Mouse (Mus musculus): Measurements from ENCODE around the gene Fgfr2. TPM values are rescaled to one million over a fixed set of nuclear protein-coding genes. Genes with fewer than 3 reads are reported as not detected.
"Not testable (repeated sequence)": the region's sequence is repeated elsewhere in the genome, so short reads cannot be mapped to it uniquely, and the experiment has no call there.

The Fgfr2 gene
- polyA plus RNA-seq, 1 experiment from 2014 or later: 24.1 TPM

DNA sequence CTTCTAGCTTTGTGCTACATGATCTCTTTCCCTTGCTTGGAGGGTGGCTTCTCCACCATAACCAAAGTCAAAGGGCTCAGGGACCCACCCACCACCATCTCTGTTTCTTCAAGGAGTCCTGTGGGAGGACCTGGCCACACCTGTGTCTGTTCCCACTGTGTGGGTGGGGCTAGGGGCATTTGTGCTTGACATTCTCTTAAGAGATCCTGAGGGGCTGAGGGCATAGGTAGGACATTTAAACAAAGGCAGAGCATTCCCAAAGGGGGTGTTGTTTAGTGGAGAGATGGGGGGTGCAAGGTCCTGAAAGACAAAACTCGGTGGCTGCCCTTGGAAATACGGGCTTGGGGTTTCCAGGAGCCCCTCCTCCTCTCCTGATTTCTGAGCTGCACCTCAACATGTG is 2522.6 kb downstream of the Fgfr2 start:
- no peak for ATAC-seq
- no peak overlapping the region for H3K4me3 ChIP-seq (ENCODE audit: low read length)
- H3K4me1 ChIP-seq (ENCODE audit: control insufficient read depth, insufficient read depth, low read depth, low read length): no peaks in the 10 kb centered on the region
- H3K9me3 ChIP-seq (ENCODE audit: control insufficient read depth, low read length): no peaks in the 10 kb centered on the region
- no peak overlapping the region for H3K27ac ChIP-seq (ENCODE audit: low read depth, low read length)
- no peak overlapping the region for H3K4me2 ChIP-seq (ENCODE audit: low read length)
- H3K27me3 ChIP-seq (replicated peaks; ENCODE audit: control insufficient read depth, insufficient read depth, low read length): no peaks in the 10 kb centered on the region
- H3K9ac ChIP-seq (ENCODE audit: low read depth, low read length): no peak overlapping the region
- 94% methylated on average over 2 of the region's 2 CpGs for WGBS
- H3K36me3 ChIP-seq (ENCODE audit: control insufficient read depth, insufficient read depth, low read length): no peaks in the 10 kb centered on the region

- Histone ChIP-seq H3K4me1 (ENCODE audit: control insufficient read depth, insufficient read depth, low read depth, low read length) (no peaks in the 10 kb centered on the region), H3K4me3 (ENCODE audit: low read length) (no peak overlapping the region), H3K36me3 (ENCODE audit: control insufficient read depth, insufficient read depth, low read length) (no peaks in the 10 kb centered on the region), H3K9me3 (ENCODE audit: control insufficient read depth, low read length) (no peaks in the 10 kb centered on the region), H3K9ac (ENCODE audit: low read depth, low read length) (no peak overlapping the region), H3K4me2 (ENCODE audit: low read length) (no peak overlapping the region), H3K27ac (ENCODE audit: low read depth, low read length) (no peak overlapping the region), H3K27me3 (replicated peaks; ENCODE audit: control insufficient read depth, insufficient read depth, low read length) (no peaks in the 10 kb centered on the region)
- no peak for ATAC-seq
- 95% methylated on average over 3 of the region's 3 CpGs for WGBS
These were observed 2523.1 kb downstream of the Fgfr2 start for GRCm38 (mm10) chr7:130600074-130600473.

GRCm38 (mm10) chr7:130597546-130597945 is 2525.6 kb downstream of the Fgfr2 start:
- no peak for ATAC-seq
- no peaks in the 10 kb centered on the region for H3K27me3 ChIP-seq (replicated peaks; ENCODE audit: control insufficient read depth, insufficient read depth, low read length)
- H3K4me1 ChIP-seq (ENCODE audit: control insufficient read depth, insufficient read depth, low read depth, low read length): no peaks in the 10 kb centered on the region
- H3K9me3 ChIP-seq (ENCODE audit: control insufficient read depth, low read length): no peaks in the 10 kb centered on the region
- WGBS: 44% methylated on average over 6 of the region's 6 CpGs
- H3K4me2 ChIP-seq (ENCODE audit: low read length): no peak overlapping the region
- H3K27ac ChIP-seq (ENCODE audit: low read depth, low read length): 0 out of 2 replicates have a peak overlapping the region, but pooled peaks have one; percentile 9
- H3K36me3 ChIP-seq (ENCODE audit: control insufficient read depth, insufficient read depth, low read length): no peaks in the 10 kb centered on the region
- H3K9ac ChIP-seq (ENCODE audit: low read depth, low read length): no peak overlapping the region
- no peak overlapping the region for H3K4me3 ChIP-seq (ENCODE audit: low read length)

DNA sequence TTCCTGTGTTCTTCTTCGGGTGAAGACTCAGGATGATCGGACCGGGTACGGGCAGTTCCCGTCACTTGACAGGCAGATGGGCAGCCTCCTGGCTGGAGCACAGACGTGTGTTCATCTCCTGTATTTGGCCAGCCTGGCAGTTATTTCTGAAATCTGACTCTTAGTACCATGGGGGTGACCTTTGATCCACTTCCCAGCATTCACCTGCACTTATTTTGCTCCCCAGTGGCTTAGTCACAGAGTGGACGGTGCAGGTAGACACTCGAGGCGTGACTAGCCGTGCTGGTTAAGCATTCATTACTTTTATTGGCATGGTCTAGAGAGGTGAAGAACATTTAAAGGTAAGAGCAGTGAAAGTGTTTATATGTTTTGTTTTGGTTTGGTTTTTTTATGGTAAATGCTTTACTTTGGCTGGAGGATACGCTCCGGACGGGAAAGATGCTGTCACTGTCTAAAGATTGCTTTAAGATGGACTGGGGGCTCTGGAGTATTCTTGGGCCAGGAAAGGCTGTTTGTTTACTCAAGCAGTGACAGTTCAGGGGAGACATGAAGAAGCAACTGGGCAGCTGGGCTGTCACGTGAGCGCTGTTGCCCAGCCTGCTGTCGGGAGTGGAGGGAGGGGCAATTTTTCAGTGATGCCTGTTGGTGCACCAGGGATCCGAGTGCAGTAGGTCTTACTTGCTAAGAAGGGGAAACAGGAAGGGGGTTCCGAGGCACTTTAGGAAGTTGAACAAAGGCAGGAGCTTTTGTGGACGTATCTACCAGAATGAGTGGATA is 2526.9 kb downstream of the Fgfr2 start:
- not testable (repeated sequence) for H3K9ac ChIP-seq (ENCODE audit: low read depth, low read length); H3K4me1 ChIP-seq (ENCODE audit: control insufficient read depth, insufficient read depth, low read depth, low read length); H3K4me3 ChIP-seq (ENCODE audit: low read length); ATAC-seq; H3K9me3 ChIP-seq (ENCODE audit: control insufficient read depth, low read length); H3K36me3 ChIP-seq (ENCODE audit: control insufficient read depth, insufficient read depth, low read length); H3K27ac ChIP-seq (ENCODE audit: low read depth, low read length); H3K4me2 ChIP-seq (ENCODE audit: low read length); H3K27me3 ChIP-seq (replicated peaks; ENCODE audit: control insufficient read depth, insufficient read depth, low read length)
- 44% methylated on average over 9 of the region's 19 CpGs for WGBS

- WGBS: 30% methylated on average over 6 of the region's 11 CpGs
- not testable (repeated sequence) for H3K27ac ChIP-seq (ENCODE audit: low read depth, low read length); H3K9ac ChIP-seq (ENCODE audit: low read depth, low read length); H3K4me2 ChIP-seq (ENCODE audit: low read length); H3K27me3 ChIP-seq (replicated peaks; ENCODE audit: control insufficient read depth, insufficient read depth, low read length); H3K9me3 ChIP-seq (ENCODE audit: control insufficient read depth, low read length); H3K4me3 ChIP-seq (ENCODE audit: low read length); H3K36me3 ChIP-seq (ENCODE audit: control insufficient read depth, insufficient read depth, low read length); H3K4me1 ChIP-seq (ENCODE audit: control insufficient read depth, insufficient read depth, low read depth, low read length)
- ATAC-seq: peak; percentile 77
These were observed 2529.5 kb downstream of the Fgfr2 start for GRCm38 (mm10) chr7:130593375-130594239.

GRCm38 (mm10) chr7:130592975-130593374 is 2530.2 kb downstream of the Fgfr2 start:
- peak; percentile 41; the same call in 1 of the 2 replicates for ATAC-seq
- H3K4me2 ChIP-seq (ENCODE audit: low read length); H3K9me3 ChIP-seq (ENCODE audit: control insufficient read depth, low read length); H3K27me3 ChIP-seq (replicated peaks; ENCODE audit: control insufficient read depth, insufficient read depth, low read length); H3K9ac ChIP-seq (ENCODE audit: low read depth, low read length); H3K36me3 ChIP-seq (ENCODE audit: control insufficient read depth, insufficient read depth, low read length); H3K4me3 ChIP-seq (ENCODE audit: low read length); H3K27ac ChIP-seq (ENCODE audit: low read depth, low read length); H3K4me1 ChIP-seq (ENCODE audit: control insufficient read depth, insufficient read depth, low read depth, low read length): not testable (repeated sequence)
- WGBS: no CpG with 5 or more reads among the region's 11 CpGs

- Histone ChIP-seq H3K27me3 (replicated peaks; ENCODE audit: control insufficient read depth, insufficient read depth, low read length) (no peaks in the 10 kb centered on the region), H3K9me3 (ENCODE audit: control insufficient read depth, low read length) (no peaks in the 10 kb centered on the region), H3K9ac (ENCODE audit: low read depth, low read length) (no peak overlapping the region), H3K4me3 (ENCODE audit: low read length) (no peak overlapping the region), H3K27ac (ENCODE audit: low read depth, low read length) (no peak overlapping the region), H3K36me3 (ENCODE audit: control insufficient read depth, insufficient read depth, low read length) (no peaks in the 10 kb centered on the region), H3K4me2 (ENCODE audit: low read length) (no peak overlapping the region), H3K4me1 (ENCODE audit: control insufficient read depth, insufficient read depth, low read depth, low read length) (no peaks in the 10 kb centered on the region)
- ATAC-seq: no peak
- 72% methylated on average over 8 of the region's 8 CpGs for WGBS
These were observed 2532.2 kb downstream of the Fgfr2 start for GRCm38 (mm10) chr7:130590845-130591437.

DNA sequence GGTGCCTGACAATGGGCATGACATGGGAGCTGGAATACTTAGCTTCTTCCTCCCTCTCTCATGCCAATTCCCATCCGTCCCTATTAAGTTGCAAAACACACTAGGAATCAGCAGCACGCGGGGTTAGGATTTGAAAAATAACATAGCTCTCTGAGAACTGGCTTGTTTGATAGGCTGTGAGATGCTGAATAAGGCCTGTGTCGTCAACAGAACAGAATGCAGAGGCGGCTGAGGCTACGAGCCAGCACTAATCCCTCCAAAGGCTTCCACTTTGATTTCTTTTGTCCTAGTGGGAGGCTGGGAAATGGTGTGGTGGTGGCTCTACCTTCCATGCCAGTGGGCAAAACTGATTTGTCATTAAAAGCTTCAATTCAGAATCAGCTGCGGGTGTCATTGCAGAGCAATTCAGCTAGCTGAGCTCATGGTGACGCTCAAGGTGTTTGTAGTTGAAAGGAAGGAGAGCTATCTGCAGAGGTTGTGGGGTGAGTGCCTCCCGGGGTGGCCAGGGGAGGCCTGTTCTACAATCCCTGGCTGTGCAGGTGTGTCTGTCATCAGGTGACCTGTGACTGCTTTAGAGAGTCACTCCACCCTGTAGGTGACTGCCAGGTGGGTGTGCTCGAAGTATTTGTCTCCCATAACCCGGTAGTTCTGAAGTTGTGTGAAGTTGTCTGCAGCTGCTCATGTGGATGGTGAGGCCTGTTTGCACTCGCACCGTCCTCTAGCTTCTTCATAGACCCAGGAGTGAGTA is 2532.9 kb downstream of the Fgfr2 start:
- H3K4me3 ChIP-seq (ENCODE audit: low read length): no peak overlapping the region
- no peak overlapping the region for H3K9ac ChIP-seq (ENCODE audit: low read depth, low read length)
- no peak overlapping the region for H3K4me2 ChIP-seq (ENCODE audit: low read length)
- no peak for ATAC-seq
- no peaks in the 10 kb centered on the region for H3K27me3 ChIP-seq (replicated peaks; ENCODE audit: control insufficient read depth, insufficient read depth, low read length)
- H3K9me3 ChIP-seq (ENCODE audit: control insufficient read depth, low read length): no peaks in the 10 kb centered on the region
- H3K4me1 ChIP-seq (ENCODE audit: control insufficient read depth, insufficient read depth, low read depth, low read length): no peaks in the 10 kb centered on the region
- WGBS: 57% methylated on average over 13 of the region's 13 CpGs
- H3K36me3 ChIP-seq (ENCODE audit: control insufficient read depth, insufficient read depth, low read length): no peaks in the 10 kb centered on the region
- no peak overlapping the region for H3K27ac ChIP-seq (ENCODE audit: low read depth, low read length)
